Mouse (Mus musculus) lung, postnatal 0 days (tissue): ENCODE data around the gene Fance.

Experiments
- CTCF ChIP-seq: IDR thresholded peaks from 2 replicates; pipeline ENCODE4 v1.5.1; 2016; ENCODE audit warnings: antibody characterized with exemption, mild to moderate bottlenecking
- EP300 ChIP-seq: IDR thresholded peaks from 2 replicates; pipeline ENCODE4 v1.6.1; 2016; ENCODE audit warnings: antibody characterized with exemption, mild to moderate bottlenecking, control low read depth

GRCm38 (mm10) chr17:28347327-28347726, 34.0 kb downstream of the Fance start:
- TF ChIP-seq CTCF (no peak), EP300 (no peak)
